Mouse (Mus musculus): ENCODE measurements around the gene Cers6.

GRCm38 (mm10) chr2:68996268-68996667, 135.0 kb downstream of the Cers6 start:
- TF ChIP-seq EP300 (IDR thresholded peaks at IDR 0.05; ENCODE audit: low read depth) (no peak), CTCF (IDR thresholded peaks at IDR 0.05; ENCODE audit: low read depth) (no peak)

All from liver, embryonic 14.5 days (tissue).